Mouse (Mus musculus) olfactory bulb, adult 2 months (tissue): Measurements from ENCODE around the gene Nrp2.

ENCODE experiments used
- CTCF ChIP-seq: fragments of 200-500 bp; IDR thresholded peaks from 2 replicates; pipeline ENCODE4 v1.5.1; 2012; ENCODE audit warnings: low read depth, mild to moderate bottlenecking, low read length, moderate library complexity; ENCODE audit not compliant: insufficient read depth
- POLR2A ChIP-seq: fragments of 200-500 bp; IDR thresholded peaks from 2 replicates; pipeline ENCODE4 v1.6.1; 2012; ENCODE audit warnings: mild to moderate bottlenecking, low read depth, low read length, moderate library complexity; ENCODE audit not compliant: insufficient read depth

DNA sequence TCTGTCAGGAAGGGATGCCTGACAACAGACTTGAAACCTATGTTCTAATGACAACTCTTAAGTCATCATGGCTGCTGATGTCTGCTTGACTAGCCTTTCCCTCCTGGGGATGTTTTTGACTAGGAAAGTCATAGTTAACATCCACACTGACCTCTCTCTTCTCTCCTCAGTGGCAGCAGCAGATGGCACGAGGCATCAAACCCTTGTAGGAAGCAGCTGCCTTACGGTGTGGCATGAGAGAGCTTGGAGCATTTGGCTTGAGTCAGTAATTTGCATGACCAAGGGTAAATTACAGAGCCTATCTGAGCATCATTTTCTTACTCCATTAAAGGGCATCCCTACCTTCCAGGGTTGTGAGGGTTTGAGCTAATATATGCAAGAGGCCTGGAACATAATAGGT is 135.5 kb downstream of the Nrp2 start:
- no peak for TF ChIP-seq CTCF
- no peak for TF ChIP-seq POLR2A
